Mouse (Mus musculus) cerebellum, adult 2 months (tissue): ENCODE measurements around the gene Rsc1a1. TPM values are rescaled to one million over a fixed set of nuclear protein-coding genes. Genes with fewer than 3 reads are reported as not detected.

ENCODE experiments used
- DNase-seq, 2 experiments: peaks; one replicate each; pipeline ENCODE4 v3.0.0; 2021
- H3K27ac ChIP-seq: fragments of 200-500 bp; 2 replicates; pipeline ENCODE4 v1.5.1; 2012; ENCODE audit warnings: low read length, control low read depth, inconsistent platforms; ENCODE audit not compliant: insufficient read depth
- H3K27me3 ChIP-seq: fragments of 200-500 bp; 2 replicates; pipeline ENCODE4 v1.6.1; 2012; ENCODE audit warnings: inconsistent platforms, mild to moderate bottlenecking, low read length, moderate library complexity; ENCODE audit not compliant: control insufficient read depth, insufficient read depth
- H3K4me1 ChIP-seq: fragments of 200-500 bp; 2 replicates; pipeline ENCODE4 v1.6.1; 2011; ENCODE audit warnings: low read length; ENCODE audit not compliant: control insufficient read depth, insufficient read depth
- H3K4me3 ChIP-seq: fragments of 200-500 bp; replicated peaks from 2 replicates; pipeline ENCODE3; 2011; ENCODE audit warnings: mild to moderate bottlenecking, low read depth, low read length, control low read depth; ENCODE audit not compliant: insufficient read depth
- CTCF ChIP-seq: fragments of 200-500 bp; IDR thresholded peaks from 2 replicates; pipeline ENCODE4 v1.5.1; 2011; ENCODE audit warnings: low read depth, mild to moderate bottlenecking, control low read depth, low read length, moderate library complexity, borderline replicate concordance; ENCODE audit not compliant: insufficient read depth
- POLR2A ChIP-seq: fragments of 200-500 bp; IDR thresholded peaks from 2 replicates; pipeline ENCODE4 v1.6.1; 2011; ENCODE audit warnings: low read length, control low read depth, borderline replicate concordance; ENCODE audit not compliant: insufficient read depth
- WGBS: fragments of 180-500 bp; shearing (Covaris S2); methylation state at CpG from one replicate; pipeline ENCODE4 v1.1.7; 2018; 5-methylcytosine and 5-hydroxymethylcytosine counted together
- polyA plus RNA-seq: library from polyadenylated mRNA; depleted of rRNA; stranded (reverse); fragments of >200 nt; gene quantifications from 2 replicates; pipeline ENCODE4 v1.2.3, GENCODE M21; 2012; rRNA removed

Gene Rsc1a1
- polyA plus RNA-seq, result 7.4 and 8.1 TPM in 2 replicates

GRCm38 (mm10) chr4:141685499-141685898 is at the start of gene Rsc1a1:
Gene Rsc1a1, minus strand, starts transcription at chr4:141685599.
- no peaks in the 10 kb centered on the region for H3K27me3 ChIP-seq
- TF ChIP-seq POLR2A (no peak), CTCF (no peak)
- peaks cover 5% of the 10 kb centered on the region for H3K4me1 ChIP-seq
- no peak for DNase-seq
- no peak within 1 kb of the TSS for H3K27ac ChIP-seq
- WGBS, result 94% methylated on average over 6 of the region's 6 CpGs
- H3K4me3 ChIP-seq, result no peak within 1 kb of the TSS

GRCm38 (mm10) chr4:141735206-141735560 is 49.8 kb upstream of the Rsc1a1 start:
- Histone ChIP-seq H3K27me3 (no peaks in the 10 kb centered on the region), H3K4me1 (no peaks in the 10 kb centered on the region; the same call in 1 of the 2 replicates), H3K4me3 (peak overlapping the region; percentile 89), H3K27ac (no peak overlapping the region)
- TF ChIP-seq CTCF (no peak), POLR2A (no peak)
- 23% methylated on average over 9 of the region's 9 CpGs for WGBS
- DNase-seq, result no peak

GRCm38 (mm10) chr4:141734446-141735205 is 49.2 kb upstream of the Rsc1a1 start:
- Histone ChIP-seq H3K27ac (0 out of 2 replicates have a peak overlapping the region, but pooled peaks have one; percentile 10), H3K4me1 (no peaks in the 10 kb centered on the region; the same call in 1 of the 2 replicates), H3K27me3 (no peaks in the 10 kb centered on the region), H3K4me3 (peak overlapping the region; percentile 89)
- TF ChIP-seq POLR2A (peak; percentile 82), CTCF (no peak)
- DNase-seq, result peak; percentile 89 to 93
- 6% methylated on average over 24 of the region's 24 CpGs for WGBS

GRCm38 (mm10) chr4:141731766-141732165 is 46.4 kb upstream of the Rsc1a1 start:
- H3K4me1 ChIP-seq, result no peaks in the 10 kb centered on the region; the same call in 1 of the 2 replicates
- no peak for TF ChIP-seq POLR2A
- TF ChIP-seq CTCF, result no peak
- no peaks in the 10 kb centered on the region for H3K27me3 ChIP-seq
- 84% methylated on average over 5 of the region's 5 CpGs for WGBS
- no peak overlapping the region for H3K27ac ChIP-seq
- no peak overlapping the region for H3K4me3 ChIP-seq
- no peak for DNase-seq

- H3K4me3 ChIP-seq, result no peak overlapping the region
- WGBS, result 82% methylated on average over 13 of the region's 13 CpGs
- no peaks in the 10 kb centered on the region for H3K27me3 ChIP-seq
- DNase-seq, result no peak
- no peak overlapping the region for H3K27ac ChIP-seq
- no peaks in the 10 kb centered on the region; the same call in 1 of the 2 replicates for H3K4me1 ChIP-seq
- no peak for TF ChIP-seq POLR2A
- no peak for TF ChIP-seq CTCF
Measured at GRCm38 (mm10) chr4:141730401-141730800, 45.0 kb upstream of the Rsc1a1 start.

- no peaks in the 10 kb centered on the region for H3K27me3 ChIP-seq
- TF ChIP-seq POLR2A, result no peak
- TF ChIP-seq CTCF, result no peak
- 83% methylated on average over 3 of the region's 3 CpGs for WGBS
- H3K4me3 ChIP-seq, result no peak overlapping the region
- no peaks in the 10 kb centered on the region for H3K4me1 ChIP-seq
- no peak for DNase-seq
- no peak overlapping the region for H3K27ac ChIP-seq
Measured at GRCm38 (mm10) chr4:141729266-141729665, 43.9 kb upstream of the Rsc1a1 start.

GRCm38 (mm10) chr4:141725738-141726137 is 40.3 kb upstream of the Rsc1a1 start:
- no peak for DNase-seq
- H3K27ac ChIP-seq, result no peak overlapping the region
- H3K4me1 ChIP-seq, result peaks cover 6% of the 10 kb centered on the region; the same call in 1 of the 2 replicates
- TF ChIP-seq POLR2A (no peak), CTCF (no peak)
- no peaks in the 10 kb centered on the region for H3K27me3 ChIP-seq
- H3K4me3 ChIP-seq, result no peak overlapping the region
- WGBS, result 69% methylated on average over 3 of the region's 3 CpGs

- 83% methylated on average over 5 of the region's 5 CpGs for WGBS
- H3K27ac ChIP-seq, result no peak overlapping the region
- TF ChIP-seq POLR2A, result no peak
- TF ChIP-seq CTCF, result no peak
- no peak overlapping the region for H3K4me3 ChIP-seq
- DNase-seq, result no peak
- peaks cover 6% of the 10 kb centered on the region; the same call in 1 of the 2 replicates for H3K4me1 ChIP-seq
- H3K27me3 ChIP-seq, result no peaks in the 10 kb centered on the region
Measured at GRCm38 (mm10) chr4:141725277-141725676, 39.9 kb upstream of the Rsc1a1 start.
